Mouse (Mus musculus): ENCODE data around the gene Mief2. TPM values are rescaled to one million over a fixed set of nuclear protein-coding genes. Genes with fewer than 3 reads are reported as not detected.

Mief2 gene
- total RNA-seq, 4 experiments from 2014 or later: 36.9 to 41.2 (median 38.8) TPM

DNA sequence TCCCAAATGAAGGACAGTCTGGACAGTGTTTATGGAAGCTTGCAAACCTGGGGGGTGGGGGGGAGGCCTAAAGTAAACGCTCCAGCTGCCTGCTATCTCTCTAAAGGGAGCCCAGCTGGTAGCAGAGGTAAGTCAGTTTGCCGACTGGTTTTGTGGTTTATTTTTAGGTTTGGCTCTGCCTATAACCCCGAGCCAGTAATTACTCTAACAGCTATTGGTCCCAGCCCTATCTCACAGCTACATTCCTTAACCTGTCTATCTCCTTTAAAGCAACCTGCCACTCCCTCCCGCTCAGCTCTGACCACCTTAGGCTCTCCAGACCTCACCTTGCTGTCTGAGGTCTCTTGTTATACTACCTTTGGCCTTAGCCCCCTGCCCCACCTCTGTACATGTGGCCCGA, 8.9 kb upstream of the Mief2 start:
- no peak for DNase-seq

DNA sequence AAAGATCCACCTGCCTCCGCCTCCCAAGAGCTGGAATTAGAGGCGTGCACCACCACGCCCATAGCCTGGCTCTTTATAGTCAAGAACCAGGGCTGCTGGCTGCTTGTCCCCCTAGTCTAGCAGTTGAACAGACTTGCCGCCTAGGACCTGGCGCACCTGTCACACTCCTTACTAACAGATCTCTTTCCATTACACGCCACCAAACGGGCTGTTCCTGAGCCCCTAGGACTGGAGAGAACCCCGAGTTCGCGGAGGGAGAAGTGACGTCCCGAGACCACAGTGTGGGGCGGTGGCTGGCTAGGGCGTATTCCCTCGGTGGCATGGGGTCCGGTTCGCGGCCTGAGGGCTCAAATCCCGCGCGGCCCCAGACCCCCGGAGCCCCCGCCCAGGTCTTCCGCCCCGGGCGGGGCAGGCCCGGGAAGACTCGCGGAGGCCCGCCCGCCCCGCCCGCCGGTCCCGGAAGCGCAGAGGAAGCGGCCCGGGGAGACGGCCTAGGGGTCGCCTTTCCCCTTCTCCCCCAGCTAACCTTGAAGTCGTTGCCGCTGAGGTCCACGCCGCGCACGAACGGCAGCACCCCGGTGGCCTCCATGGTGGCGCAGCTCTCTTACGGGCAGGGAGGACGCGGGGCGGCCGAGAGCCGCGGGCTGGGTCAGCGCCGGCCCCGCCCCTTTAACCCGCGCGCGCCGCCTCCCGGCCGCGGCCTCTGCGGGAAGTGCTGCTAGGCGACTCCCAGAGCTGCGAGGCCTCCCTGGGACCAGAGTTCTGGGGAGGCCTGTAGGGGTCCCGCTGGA, 1.4 kb upstream of the Mief2 start, which contains the start of gene Flii:
TSS of gene Flii (minus strand) at position 663 of the 791 bp plus-strand sequence.
- peak; percentile 68 for DNase-seq

DNA sequence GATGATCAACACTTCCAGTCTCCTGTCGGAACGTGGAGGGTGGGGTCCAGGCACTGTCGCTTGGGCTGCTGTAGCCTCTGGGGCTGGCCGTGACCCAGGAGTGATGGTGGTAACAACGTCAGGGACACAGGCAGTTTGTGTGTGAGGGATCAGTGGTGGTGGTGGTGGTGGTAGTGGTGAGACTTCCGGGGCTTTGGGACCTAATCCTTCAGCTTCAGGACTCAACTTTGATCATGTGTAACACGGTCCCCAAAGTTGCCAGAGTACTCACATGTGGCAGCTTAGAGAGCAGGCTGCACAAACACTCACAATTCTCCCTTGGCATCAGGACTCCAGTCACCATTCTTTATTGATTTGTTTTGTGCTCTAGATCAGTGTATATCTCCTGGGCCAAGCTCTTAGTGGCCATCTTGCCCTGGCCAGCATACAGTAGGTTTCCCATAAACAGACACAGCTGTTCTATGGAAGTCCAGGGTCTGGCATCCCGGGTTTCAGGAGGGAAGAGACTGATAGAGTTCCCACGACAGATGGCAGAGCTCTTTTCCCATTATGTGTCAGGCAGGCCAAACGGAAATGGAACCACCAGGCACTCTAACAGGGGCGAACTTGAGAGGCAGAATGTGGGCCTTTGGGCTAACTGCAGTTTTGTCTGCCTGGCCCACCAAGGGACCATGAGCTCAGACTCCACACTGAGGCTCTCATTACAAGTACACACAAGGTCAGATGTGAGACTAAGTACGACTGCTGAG, 632 bp upstream of the Mief2 start:
- DNase-seq: no peak

DNA sequence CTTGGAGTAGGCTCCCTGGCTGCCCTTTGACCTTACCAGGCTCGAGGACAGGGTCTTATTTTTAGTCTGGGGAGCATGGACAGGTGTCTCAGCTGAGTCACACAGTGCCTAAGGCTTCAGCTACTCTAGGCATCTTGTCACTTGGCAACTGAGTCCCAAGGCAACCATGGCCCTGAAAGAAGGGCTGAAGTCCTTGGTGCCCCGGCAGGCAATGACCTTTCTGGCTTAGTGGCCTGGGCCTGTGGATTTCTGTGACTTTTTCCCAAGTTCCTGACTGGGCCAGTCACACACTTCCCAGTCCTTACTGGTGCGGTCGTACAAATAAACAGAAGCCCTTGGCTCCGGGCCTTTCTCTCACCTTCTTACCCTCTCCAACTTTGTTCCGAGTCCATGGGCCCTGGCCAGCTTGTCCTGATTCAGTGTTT, 1.0 kb downstream of the Mief2 start:
- DNase-seq: peak; percentile 75

DNA sequence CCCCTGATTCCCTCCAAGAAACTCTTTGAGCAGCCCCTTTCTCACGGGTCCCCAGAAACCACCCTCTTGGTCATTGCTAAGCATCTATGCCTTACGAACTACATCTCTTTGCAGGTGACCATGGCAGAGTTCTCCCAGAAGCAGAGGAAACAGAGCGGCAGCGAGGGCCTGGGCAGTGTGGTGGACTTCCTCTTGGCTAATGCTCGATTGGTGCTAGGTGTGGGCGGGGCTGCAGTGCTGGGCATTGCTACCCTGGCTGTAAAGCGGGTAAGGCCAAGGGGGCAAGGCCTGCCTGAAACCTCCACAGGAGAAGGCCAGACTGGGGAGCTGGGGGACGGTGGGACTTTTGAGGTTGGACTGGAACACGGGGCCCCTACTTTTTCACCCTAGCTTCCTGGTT, 2.0 kb downstream of the Mief2 start:
- DNase-seq: no peak

DNA sequence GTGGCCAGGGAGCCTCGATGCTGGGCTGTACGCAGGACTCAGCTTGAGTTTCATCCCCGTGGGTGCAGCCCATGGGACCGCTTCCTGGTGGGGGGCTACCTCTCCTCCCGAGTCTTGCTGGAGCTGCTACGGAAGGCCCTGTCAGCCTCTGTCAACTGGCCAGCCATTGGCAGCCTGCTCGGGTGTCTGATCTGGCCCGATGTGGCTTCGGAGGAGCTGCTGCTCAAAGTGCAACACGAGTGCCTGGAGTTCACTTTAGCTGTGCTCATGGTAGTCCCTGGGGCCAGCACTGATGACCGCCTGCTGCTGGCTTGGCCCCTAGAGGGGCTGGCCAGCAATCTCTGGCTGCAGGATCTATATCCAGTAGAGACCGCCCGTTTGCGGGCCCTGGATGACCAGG, 3.1 kb downstream of the Mief2 start:
- DNase-seq: no peak

DNA sequence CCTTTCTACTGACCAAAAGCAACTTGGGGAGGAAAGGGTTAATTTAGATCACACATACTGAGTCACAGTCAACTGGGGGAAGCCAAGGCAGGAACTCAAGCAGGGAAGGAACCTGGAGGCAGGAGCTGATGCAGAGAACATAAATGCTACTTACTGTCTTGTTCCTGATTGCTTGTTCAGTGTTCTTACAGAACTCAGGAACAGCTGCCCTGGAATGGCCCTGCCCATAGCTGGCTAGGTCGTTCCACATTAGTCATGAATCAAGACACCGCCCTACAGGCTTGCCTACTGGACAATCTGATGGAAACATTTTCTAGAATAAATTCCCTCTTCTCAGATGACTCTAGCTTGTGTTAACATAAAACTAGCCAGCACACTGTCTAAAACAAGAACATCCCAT, 6.0 kb downstream of the Mief2 start:
- no peak for DNase-seq

DNA sequence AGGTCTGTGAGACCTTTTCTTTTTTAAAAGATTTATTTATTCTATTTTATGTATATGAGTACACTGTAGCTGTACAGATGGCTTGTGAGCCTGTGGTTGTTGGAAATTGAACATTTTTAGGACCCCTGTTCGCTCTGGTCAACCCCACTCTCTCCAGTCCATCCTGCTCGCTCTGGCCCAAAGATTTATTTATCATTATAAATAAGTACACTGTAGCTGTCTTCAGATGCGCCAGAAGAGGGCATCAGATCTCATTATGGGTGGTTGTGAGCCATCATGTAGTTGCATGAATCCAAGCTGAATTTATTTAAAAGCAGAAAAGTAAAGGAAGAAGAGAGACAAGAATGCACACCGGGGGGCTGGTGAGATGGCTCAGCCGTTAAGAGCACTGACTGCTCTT, 7.0 kb downstream of the Mief2 start:
- no peak for DNase-seq

DNA sequence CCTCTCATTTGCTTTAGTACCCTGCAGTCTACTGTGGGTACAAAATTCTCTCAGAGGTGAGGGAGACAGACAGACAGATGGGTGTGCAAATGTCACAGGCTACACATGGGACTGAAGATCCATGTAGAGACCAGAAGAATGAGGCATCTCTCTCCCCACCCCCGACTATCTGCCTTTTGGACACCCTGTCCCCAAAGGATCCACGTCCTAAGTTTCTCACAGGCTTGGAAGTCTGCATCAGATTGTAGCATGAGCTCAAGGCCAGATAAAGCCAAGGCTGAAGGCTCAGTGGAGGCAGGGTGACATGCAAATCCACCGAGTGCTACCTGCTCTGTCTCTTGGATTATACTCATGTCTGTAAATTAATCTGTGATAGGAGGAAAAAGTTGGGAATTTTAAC, 8.3 kb downstream of the Mief2 start:
- no peak for DNase-seq

DNA sequence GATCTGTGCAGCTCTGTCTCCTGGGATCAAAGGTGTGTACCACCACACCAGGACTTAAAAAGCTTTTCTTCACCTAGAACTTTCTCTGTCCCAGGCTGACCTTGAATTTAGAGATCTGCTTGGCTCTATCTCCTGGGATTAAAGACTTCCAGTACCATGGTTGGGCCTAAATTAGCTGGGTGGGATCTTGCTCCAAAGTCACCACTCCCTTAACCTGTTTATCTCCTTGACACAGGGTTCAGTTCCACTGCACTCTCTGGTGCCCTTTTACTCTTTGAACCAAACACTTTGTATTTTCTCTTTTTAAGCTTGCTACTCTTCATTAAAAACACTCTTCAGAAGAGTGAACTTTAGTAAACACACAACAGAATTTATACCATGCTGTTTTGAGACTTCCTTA, 9.3 kb downstream of the Mief2 start:
- no peak for DNase-seq

DNA sequence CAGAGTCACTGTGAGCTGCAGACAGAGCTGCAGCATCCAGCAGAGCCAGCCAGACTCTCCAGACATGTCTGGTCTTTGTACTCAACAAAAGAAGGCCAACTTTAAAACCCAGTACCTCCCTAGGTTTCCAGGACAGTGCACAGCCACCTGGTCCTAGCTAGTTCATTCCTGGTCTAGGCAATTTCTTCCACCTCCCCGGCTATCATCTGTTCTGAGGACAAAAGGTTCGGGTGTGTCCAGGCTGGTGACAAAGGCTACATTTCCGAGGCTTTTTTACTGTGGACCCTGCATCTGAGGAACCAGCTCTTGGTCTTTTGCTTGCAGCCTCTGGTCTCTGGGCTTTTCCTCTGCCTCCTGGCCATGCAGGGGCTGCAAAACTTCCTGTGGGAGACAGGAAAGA, 12.1 kb downstream of the Mief2 start:
- DNase-seq: no peak

DNA sequence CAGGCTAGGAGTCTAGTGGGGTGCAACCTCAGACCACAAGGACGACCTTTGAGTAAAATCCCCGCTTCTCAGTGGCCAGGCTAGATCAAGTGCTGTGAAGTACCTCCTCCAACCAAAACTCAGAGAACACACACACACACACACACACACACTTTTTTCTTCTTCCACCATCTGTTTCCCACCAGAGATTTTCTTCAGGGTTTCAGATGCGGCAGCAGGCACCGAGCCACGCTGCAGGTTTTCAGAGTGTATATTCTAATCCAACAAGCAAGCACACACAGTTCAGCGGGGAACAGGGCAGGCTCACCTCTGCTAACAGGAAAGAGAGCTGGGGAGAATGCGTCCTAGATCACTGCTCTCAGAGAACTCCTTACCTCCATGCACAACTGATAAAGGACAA, 27.4 kb downstream of the Mief2 start:
- DNase-seq: no peak

DNA sequence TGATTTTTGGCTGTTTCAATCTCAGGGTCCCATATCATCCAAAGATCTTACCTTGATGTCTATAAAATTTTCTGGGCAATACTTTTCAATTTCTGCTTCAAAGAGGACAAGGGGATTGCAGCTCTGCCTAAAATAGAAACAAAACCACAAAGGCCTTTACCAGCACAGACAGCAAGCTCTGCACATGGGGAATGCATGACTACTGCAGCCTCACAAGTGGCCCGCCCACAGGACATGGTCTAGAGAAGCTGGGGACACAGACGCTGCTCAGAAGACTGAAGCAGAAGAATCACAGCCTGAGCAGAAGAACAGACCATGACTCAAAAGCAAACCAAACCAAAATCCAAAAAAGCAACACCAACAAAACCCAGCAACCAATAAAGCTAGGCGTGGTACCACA, 33.5 kb downstream of the Mief2 start:
- DNase-seq: no peak

DNA sequence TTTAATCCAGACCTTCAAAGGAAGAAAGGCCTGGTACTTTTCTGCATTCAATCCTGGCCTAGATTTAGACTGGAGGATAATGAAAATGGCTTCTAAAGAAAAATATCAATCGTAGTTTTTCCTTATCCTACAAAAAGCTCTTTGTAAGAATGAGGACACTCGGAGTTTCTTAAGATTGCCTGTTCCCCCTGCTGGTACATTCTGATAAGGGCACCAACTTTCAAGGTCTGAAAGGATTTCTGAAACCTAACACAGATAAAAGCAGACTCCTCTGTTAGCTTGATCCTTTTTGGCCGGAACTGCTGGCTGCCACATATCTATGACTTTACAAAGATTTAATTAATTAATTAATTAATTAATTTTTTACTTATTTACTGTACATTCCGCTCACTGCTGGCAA, 38.8 kb downstream of the Mief2 start:
- DNase-seq: no peak

DNA sequence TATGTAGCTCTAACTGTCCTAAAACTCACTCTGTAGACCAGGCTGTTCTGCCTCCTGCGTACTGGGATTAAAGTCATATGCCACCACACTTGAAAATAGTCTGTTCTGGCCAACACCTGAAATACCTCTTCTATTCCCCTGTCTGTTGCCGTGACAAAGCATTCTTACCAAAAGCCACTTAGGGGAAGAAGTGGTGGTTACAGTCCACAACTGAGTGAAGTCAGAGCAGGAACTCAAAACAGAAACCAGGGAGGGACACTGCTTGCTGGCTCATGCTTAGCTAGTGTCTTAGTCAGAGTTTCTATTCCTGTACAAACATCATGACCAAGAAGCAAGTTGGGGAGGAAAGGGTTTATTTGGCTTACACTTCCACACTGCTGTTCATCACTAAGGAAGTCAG, 41.1 kb downstream of the Mief2 start:
- DNase-seq: no peak

DNA sequence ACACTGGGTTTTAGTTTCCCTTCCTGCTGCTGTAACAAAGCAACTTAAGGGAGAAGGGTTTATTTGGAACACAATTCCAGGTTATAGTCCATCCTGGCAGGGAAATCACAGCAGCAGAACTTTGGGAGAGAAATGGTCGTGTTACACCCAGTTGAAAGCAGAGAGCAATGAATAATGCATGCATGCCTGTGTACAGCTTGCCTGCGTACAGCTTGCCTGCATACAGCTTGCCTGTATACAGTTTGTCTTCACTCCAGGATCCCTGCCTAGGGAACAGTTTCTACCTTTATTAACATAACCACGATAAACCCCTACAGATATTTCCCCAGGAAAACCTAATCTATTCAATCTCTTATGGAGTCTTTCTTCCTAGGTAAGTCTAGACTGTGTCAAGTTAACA, 42.6 kb downstream of the Mief2 start:
- no peak for DNase-seq

DNA sequence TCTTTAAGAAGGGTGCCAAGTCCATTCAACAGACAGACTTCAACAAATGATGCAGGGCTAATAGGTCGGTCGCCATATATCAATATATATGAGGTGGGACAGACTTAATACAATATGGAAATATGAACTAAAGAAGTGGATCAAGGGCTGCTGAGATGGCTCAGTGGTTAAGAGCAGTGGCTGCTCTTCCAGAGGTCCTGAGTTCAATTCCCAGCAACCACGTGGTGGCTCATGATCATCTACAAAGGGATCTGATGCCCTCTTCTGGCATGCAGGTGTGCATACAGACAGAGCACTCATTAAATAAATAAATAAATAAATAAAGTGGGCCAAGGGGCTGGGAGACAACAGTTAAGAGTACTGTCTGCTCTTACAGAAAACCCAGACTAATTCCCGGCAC, 44.0 kb downstream of the Mief2 start:
- no peak for DNase-seq

DNA sequence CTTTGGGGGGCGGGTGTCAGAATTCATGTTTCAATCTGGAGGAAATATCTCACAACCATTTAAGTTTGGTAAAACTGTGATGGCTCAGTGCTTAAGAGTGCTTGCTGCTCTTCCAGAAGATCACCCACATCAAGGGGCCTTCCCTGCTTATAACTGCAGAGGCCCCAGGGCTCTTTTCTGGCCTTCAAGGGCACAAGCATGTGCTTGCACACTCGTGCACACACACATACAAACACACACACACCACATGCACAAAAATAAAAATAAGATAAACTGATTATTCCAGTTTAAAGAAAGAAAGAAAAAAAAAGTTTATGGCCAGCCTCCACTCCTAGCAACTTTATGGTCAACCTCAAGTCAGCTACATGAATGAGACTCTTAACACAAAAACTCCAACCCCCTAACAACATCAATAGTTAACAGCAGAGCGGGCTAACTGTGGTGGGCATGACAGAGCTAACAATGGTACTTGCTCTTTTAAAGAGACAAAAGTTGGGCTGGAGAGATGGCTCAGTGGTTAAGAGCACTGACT, 46.0 kb downstream of the Mief2 start:
- DNase-seq: no peak

DNA sequence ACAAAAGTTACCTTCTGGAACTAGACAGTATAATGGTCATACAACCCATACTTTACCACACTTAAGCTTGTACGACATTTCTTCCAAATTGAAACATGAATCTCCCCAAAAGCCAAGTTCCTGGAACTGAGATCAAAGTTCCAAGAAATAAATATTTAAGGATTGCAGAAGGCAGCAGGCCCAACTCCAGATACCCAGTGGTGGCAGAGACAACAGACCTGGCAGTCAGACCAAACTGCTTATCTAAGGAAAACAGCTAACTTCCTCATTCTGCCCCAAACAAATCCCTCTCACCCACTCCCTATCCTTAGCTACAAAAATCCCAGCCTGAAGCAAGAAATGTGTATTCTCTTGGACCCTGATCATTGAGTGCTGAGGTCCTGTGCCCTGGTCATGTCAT, 46.6 kb downstream of the Mief2 start:
- DNase-seq: no peak

DNA sequence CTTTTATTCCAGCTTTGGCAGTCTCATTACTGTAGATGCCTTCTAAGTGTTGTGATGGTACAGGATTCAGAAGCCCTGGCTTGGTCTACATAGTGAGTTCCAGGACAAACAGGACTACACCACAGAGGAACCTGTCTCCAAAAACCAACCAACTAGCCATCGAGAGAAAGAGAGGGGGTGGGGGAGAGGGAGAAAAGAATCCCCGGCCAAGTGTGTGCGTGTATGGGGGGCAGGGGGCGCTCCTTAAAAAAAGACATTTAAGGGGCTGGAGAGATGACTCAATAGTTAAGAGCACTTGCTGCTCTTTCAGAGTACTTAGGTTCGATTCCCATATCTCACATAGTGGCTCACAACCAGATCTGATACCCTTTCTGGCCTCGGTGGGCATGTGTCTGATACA, 47.4 kb downstream of the Mief2 start:
- DNase-seq: no peak

DNA sequence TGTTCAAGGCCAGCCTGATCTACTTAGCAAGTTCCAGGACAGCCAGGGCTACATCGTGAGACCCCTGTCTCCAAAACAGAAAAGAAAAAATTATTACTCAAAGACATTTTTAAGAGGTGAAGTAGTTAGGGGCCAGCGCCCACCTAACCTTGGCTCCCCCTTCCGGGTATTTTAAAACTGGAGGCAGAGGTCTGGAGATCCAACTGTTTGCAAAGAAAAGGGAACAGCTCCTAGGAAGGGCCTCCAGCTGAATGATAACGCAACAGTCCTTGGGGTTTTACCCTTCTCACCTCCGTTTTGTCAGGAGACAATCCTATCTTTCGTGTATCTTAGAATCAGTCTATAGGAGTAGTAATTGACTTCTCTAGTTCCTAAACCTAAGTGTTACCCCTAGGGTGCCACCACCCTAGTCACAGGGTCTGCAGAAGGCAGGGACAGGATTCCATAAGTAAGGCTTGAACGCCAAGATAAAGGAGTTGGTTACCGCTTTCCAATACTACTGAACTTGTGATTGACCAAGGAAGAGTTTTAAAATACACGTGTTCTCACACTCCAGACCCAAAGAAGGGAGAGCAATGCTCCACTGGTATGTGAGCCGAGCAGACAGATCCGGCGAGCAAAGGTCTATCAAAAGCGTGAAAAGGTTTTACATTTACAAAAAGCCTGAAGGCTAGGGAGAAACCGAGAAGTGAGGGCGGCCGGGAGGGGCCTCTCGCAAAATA, 48.1 kb downstream of the Mief2 start:
- DNase-seq: no peak

DNA sequence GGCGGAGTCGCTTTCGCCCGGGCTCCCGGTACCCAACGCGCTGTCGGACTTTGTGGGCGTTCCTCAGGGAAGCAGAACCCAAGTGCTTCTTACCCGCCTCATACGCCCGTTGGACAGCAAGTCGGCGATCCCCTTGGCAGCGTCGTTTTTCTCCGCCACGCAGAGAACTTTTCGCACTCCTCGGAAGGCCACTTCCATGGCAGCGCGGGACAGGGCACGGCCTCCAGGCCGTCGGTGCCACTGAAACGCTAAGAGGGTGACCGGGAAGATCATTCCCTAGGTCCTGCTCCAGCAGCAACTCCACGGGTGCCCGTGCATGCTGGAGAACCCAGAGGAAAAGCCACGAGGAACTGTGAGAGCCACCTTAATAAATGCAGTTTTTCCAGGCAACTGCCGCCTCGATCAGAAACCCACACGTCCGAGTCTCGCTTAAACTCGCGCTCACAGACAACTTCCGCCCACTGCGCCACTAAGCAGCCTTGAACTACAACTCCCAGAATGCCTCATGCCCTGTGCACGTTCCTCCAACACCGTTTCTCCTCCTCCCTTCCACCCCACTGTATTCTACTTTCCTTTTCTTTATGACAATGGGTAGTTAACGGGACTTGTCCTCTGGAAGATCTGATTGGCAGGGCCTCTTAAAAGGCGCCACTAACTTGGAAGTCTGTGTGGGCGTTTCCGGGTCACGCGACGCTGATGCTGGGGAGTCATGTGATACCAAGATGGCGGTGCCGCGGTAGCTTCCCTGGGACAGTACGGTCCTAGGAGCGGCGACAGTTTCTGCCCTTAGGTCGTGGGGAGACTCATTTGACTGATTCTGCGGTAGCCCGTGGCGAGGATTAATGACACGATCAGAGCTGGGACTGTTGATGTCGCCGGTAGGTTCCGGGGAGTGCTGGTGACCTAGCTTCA, 48.9 kb downstream of the Mief2 start, which contains the start of the genes Top3a and Smcr8:
TSS of gene Top3a (minus strand) at position 537 of the 912 bp plus-strand sequence.
TSS of gene Smcr8 (plus strand) at position 696 of the 912 bp plus-strand sequence.
- peak; percentile 84 for DNase-seq

Data from adrenal gland, adult 8-10 months (tissue).